Mouse (Mus musculus) c-Kit-negative CD71-positive TER-119-positive erythroid progenitor cells, embryonic 14.5 days (primary cell): Measurements from ENCODE around the gene Dph6.
"Not testable (repeated sequence)": the region's sequence is repeated elsewhere in the genome, so short reads cannot be mapped to it uniquely, and the experiment has no call there.

Source experiments
- DNase-seq: peaks from one replicate; pipeline ENCODE4 v3.0.0-alpha.2; 2013; ENCODE audit warnings: low read depth, low spot score

Gene Dph6

DNA sequence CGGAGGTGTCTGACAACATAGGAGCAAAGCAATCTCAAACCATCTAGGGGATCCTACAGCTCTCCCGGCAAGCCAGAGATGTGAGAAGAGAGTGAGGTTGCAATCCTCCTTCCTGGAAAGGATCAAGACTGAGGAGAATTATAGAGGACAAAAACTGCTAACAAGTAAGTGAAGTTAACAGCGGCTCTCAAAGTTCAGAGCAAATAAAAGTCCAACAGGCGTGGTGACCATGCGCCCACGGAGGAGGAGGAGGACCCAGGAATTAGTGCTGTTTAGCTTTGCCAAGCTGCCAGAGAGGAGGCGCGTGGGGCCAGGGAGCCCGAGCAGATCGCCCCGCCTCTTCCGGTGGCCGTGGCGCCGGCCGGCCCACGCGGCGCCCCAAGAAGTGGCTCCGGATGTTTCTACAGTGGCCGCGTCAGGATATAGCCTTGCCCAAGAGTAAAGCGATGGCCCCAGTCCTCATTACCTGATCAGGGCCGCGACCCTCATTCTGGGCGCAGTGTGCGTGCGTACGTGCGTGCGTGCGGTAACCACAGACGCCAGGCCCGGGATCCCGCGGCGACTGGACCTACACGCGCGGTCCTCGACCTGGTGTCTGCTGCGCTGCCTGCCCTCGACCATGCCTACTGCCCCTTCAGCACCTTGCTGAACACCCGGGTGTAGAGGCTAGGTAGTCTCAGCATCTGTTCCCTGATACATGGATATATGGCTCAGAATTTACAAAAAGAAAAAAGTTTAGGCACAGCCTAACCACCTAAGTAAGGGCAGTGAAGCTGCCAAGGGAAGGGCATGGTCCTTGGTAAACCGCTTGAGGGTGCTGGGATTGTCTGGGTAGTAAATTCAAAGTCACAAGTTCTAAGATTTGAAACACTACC lies at the start of gene Dph6:
Gene Dph6, minus strand, starts transcription at position 600 of the 875 bp plus-strand sequence.
- peak; percentile 65 for DNase-seq

DNA sequence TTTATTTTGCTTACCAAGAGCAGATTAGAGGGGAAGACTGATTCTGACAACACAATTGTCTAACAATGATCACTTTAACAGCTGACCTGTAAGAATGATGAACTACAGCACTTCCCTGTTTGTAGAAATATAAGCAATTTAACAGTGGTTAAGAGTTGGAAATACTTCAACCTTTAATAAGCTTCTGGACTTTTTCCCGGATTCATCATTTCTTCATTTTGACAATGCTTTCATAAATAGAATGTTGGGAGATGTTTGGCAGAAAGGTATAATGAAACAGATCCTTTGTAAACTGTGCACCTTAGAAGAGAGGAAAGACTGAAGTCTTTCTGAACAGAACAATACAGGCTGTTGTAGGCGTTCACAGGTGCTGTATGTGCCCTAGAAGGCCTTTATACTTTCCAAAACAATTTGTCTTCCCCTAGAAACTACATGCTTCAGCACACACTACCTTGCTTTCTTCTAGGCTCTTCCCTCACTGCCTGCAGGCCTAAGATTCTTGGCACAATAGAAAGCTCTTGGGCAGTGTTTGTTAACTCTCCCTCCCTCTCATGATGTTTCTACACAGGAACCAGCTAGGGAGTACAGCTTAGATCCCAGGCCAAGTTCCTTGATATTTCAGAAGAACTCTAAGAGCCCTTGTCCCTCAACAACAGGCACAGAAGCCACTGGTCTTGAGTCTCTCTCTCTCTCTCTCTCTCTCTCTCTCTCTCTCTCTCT lies 46.4 kb upstream of the Dph6 start:
- no peak for DNase-seq

DNA sequence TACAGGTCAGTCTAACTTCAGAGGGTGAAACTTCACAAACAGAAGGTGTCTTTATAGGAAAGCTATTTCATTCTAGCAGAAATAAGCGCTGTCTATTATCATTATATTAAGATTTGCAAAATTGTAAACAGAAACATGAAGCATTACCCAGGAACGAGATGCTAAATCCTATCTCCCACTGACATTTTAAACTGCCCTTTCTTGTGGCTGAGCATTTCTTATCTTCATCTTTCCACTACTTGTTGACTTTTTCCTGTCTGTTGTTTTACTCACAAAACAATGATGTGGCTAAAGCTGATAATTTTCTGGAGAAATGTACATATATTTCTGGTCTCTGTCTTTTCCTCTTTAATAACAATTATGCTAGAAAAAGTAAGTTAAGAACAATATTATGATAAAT lies 36.8 kb upstream of the Dph6 start:
- DNase-seq, result no peak

DNA sequence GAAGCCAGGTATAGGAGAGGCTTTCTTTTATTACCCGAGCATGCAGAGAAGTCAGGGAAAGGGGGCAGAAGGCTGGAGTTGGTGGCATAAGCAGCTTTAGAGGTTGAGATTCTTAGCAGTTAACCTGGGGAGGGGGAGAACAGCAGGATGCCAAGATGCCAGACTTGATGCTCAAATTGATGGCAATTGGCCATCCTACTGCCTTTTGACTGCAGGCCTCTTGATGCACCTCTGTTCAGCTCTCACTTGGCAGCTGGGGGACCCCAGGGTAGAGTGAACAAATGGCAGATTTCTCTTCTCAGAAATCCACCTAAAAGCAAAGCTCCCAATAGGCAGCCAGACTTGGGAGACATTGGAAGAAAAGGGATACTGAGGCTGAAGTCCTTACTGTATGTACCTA lies 32.7 kb upstream of the Dph6 start:
- no peak for DNase-seq

DNA sequence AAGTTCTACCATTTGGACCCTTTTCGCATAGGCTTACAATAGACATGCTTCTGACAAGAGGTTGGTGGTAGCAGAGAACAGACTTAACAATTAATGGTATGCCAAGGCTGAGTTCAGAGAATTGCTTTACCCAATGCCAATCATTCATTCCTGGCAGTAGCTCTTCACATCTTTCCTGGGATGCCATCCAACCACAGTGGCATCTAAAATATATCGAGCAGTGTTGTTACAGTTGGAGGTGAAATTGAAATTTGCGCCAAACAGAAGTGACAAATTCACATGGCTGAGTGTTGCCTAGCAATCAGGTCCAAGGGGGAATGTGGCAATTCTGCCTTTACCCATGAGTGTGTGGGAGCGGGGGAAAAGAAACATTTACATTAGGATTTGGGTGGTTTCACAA lies 32.3 kb upstream of the Dph6 start:
- no peak for DNase-seq

DNA sequence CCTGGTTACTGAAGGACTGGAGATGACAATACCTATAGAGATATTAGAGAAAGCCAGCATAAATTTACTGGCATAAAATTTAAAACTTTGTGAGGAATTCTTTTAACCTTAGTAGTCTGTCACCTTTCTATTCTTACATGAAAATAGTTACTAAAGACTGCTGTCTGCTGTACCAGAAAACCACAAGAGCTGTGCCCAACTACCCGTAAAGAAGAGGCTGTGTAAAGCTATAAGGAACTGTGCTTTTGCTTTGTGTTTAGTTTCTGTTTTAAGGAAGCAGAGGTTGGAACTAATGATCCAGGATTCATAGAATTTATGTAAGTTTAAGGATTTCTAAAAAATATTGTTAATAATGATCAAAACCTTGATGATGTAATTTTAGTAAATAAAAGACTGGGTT lies 19.1 kb upstream of the Dph6 start:
- DNase-seq, result no peak

DNA sequence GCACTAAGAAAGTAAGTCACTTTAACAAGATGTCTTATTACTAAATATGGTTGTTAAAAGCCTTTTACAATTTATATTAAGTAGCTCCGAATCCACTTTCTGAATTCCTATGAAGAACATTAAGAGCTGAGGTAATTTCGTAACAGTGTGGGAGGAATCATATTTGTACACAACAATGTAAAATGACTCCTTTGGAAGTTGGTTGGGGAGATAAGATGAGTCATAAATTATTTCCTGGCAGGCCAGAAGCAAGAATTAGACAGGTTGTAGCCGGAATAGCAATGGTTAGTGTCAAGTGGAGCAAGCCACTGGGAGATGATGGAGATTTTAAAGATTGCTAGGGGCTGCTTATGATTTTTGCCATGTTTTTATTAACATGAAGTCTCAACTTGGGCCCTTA lies 16.2 kb upstream of the Dph6 start:
- DNase-seq, result no peak

DNA sequence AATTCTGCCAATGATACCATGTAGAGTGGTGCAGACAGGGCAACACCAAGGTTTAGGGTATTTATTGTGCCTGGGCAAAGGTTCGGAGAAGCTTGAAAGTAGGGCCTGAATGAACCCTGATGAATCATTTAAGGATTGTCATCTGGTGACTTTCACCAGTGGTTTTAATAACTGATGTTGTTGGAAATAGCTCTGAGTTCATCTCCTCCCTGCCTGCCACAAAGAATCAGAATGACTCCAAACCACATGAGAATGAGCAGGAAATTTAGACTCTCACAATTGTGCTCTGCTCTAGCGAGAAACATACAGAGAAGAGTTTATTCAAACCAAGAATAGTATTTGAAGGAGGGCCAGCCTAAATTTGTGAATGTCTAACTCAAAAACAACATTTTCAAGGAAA lies 4.2 kb upstream of the Dph6 start:
- DNase-seq, result no peak

DNA sequence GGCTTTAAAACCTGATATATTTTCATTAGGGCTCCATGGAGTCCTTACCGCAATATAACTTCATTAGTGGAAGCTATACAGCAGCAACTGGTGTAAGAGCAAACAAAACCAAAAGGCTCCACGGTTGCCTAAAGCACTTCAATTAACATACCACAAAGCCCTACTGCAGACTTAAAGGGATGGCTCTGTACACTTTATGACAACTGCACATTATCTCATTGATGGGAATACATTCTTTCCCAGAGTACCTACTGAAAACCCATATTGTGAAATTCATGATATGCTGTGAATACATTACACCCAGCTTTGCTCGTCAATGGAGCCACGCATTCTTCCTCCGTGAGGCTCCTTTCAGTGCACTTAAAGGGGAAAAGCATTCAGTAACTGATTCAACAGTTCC lies 8.5 kb downstream of the Dph6 start:
- DNase-seq, result no peak

DNA sequence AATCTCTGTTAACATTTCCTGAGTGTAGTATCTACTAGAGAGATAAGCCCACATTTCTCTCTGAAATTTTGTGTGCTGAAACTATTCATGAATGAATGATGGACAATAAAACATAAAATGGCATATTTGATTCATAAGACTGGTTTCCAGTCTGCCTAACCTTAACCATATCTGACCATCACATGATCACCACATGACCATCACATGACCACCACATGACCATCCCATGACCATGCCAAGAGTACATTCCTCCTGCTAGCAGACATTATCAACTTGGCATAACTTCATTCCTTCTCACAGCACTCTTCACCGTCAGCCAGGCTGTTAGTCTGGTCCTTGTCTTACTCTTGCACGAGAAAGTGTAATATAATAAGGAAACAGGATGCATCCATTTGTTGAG lies 10.9 kb downstream of the Dph6 start:
- no peak for DNase-seq

DNA sequence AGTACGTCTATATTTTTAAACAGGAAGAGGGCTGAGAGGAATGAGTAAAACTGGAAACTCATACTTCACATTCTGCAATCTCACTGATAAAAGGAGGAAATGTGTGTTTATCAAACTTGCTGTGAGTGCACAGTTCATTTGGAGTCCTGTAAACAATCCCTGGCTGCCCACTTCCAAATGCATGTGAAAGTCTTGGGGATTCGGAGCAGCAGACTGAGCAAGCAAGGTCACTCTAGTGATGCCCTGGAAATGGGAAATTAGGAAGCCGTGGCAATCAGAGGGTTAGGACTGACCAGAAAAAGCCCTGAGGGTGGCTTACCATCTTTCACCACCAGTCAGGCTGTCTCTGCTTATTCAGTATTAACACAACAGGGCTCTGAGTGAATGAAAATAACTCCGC lies 30.1 kb downstream of the Dph6 start:
- DNase-seq, result no peak

DNA sequence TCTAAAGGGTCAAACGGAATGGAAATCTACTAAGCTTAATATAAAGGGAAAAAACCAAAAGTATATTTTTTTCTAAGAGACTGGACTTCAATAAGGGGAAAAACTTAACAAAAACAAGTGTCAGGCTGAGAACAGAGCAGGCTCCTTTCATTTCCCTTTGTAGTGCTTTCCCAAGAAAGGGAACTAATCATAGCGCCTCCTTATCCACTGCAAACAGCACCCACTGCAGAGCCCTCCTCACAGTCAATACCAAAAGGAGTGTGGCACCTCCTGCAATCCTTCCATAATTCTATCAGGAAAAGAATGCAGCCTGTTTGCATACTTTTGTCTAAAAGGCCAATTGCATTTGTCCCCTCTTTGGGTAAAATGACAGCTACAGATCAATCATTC lies 32.2 kb downstream of the Dph6 start:
- DNase-seq, result no peak

DNA sequence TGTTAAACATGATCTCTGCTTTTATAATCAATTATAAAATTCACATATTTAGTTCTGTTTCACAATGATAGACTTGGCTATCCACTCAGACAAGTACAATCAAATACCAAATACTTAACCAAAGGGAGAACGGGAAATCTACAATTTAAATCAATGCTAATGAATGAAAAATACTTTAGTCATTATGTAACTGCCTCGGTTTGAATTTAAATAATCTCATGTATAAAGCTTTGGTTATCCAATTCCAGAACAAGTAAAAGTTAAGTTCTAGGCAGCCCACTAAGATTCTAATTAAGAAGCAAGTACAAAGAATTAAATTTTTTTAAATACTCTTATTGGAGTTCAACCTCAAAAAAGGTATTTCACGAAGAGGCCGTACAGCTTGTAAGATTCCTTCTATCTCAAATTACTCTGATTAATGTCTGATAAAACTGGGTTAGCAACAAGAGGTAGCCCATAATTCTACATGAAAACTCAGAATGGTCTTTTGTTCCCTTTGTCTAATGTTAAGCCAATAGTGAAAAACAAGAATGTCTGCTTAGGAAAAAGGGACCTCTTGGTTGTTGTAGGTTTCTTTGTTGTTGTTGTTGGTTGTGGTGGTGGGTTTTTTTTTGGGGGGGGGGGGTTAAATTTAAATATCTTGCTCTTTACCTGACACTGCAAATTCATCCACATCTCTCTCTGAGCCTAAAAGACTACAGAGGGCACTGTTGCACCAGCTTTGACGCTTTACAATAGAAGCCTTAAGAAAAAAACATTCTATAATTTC lies 32.8 kb downstream of the Dph6 start:
- no peak for DNase-seq

DNA sequence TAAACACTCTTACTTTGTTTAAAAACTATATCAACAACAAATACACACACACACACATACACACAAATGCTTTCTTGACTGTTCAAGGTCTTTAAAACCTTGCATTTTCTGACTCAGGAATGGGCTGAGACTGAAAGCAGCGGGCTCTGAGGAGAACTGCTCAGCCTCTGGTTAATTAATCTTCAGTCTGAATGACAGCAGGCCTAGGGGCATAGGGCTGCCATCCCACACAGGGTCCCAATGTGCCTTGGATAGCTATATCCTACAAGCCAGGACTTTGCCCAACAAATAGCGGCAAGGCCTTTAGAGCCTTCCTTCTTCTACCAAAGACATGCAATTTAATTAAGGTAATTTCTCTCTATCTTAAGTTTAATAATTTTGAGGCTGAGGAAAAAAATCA lies 43.2 kb downstream of the Dph6 start:
- DNase-seq, result no peak

DNA sequence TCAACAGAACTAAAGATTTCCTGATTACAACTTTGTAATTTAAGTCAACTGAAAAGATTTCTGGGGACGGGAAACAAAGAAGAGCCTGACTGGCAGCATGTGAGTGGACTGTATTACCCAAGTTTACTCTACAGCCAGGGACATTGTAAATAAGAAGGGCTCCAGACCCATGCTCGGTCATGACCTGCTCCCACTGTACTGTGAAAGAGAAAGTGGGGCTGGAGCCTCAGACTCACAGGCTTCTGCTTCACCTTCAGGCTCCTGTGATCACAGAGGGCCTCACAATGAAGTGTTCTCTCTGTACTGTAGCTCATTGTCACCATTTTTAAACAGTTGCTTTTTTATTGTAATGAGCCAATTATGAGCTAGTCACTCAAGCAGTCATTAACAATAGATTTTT lies 44.7 kb downstream of the Dph6 start:
- DNase-seq, result no peak

DNA sequence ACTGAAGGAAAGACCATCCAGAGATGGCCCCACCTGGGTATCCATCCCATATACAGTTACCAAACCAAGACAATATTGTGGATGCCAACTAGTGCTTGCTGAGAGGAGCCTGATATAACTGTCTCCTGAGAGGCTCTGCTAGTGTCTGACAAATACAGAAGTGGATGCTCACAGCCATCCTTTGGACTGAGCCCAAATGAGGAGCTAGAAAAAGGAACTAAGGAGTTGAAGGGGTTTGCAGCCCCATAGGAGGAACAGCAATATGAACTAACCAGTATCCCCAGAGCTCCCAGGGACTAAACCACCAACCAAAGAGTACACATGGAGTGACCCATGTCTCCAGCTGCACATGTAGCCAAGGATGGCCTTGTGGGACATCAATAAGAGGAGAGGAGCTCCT lies 49.6 kb downstream of the Dph6 start:
- DNase-seq, result not testable (repeated sequence)

DNA sequence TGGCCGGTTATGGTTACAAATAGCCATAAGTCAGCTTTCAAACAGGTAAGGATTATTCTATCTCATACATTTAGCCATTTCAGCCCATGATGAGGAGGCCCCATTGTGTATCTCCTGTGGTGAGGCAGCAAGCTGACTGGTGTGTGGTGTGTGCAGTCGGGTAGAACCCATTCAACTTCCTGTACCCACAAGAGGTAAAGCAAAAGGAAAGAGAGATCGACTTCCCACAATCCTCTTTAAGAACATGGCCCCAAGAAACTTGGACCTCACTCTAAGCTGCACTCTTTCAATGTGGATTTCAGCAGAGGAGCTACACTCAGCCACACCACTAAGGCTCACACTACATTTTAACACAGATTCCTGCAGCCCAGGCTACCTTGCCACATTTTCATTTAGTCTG lies 53.6 kb downstream of the Dph6 start:
- no peak for DNase-seq

DNA sequence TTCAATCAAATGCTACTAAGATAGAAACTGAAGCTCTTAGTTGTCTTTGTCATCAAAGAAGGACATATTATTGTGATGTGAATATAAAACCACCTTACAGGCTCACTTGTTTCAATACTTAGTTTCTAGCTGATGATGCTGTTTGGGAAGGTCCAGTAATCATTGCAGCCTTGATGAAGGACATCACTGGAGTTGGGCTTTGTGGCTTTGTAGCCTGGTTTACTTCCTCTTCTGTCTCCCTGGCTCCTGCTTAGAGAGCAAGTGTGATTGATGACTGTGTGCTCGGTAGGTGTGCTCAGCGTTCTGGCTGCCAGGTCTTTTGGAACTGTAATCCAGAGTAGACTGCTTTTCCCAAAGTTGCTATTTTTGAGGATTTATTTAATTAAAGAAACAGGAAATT lies 55.0 kb downstream of the Dph6 start:
- no peak for DNase-seq

DNA sequence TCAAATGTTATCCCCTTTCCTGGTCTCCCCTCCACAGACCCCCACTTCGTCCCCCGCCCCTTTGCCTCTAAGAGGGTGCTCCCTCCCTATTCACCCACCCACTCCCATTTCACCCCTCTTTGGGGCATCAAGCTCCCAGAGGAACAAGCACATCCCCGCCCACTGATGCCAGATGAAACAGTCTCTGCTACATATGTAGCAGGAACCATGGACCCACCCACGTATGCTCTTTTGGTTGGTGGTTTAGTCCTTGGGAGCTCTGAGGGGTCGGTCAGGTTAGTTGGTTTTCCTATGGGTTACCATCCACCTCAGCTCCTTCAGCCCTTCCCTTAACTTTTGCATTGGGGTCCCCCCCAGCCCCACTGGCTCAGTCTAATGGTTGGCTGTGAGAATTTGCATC lies 61.4 kb downstream of the Dph6 start:
- DNase-seq, result no peak

DNA sequence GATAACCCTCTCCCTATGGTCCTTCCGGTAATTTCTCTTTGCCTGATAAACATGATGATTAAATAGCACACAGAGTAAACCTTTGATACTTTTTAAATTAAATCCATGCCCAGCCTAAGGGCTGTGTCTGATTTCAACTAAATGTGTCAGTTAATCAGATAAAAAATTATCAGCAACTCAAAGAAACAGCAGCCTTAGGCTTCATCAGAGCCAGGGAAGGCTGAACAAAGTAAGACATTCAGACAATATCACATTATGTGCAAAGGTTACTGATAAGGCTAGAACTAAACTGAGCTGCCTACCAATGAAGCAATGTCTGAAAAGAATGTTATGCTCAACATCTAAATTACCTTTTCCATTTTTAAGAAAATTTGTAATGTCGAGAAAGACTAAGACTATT lies 74.0 kb downstream of the Dph6 start:
- DNase-seq, result no peak

DNA sequence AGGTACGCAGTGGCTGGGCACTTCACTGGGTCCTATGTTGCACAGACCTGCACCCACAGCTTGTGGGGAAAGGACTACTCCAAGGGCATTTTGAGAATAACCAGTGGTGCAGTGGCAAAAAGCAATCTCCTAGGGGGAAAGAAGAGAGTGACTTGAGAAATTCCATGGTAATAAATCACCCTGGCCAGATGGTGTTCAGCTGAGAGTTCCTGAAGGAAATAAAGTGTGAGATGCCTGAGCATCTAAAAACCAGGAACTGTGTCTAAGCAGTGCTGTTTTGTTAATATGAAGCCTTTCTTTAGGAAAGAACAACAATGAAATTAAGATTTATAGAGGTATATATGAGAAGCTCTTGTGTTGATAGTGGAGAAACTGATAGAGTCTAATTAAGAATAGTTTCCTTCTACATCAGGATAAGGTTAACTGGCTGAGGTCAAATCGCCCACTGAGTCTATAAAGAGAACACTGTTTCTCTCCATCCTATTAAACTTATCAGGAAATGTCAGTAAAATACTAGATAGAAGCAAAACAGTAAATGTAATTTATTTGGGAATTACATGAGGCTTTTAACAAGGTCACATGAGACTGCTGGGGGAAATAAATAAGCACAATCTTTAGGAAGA lies 111.7 kb downstream of the Dph6 start:
- no peak for DNase-seq

DNA sequence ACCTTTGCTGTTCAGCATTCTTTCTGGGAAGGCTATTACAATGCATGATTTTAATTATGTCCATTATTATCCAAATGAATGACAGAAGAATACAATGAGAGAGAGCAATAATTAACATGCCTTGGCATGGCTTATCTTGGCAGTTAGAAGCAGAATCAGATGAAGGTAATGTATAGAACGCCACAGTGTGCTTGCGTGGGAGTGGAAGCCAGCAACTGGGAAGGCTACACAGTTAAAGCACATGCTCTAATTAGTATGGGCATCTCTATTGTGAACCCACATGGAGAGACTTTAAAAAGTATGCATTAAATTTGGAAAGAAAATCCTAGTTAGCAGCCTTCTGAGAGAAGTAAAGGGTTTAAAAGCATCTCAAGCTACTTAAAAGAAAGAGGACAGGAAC lies 112.4 kb downstream of the Dph6 start:
- DNase-seq, result no peak
